Mouse (Mus musculus) testis, adult 2 months (tissue): Measurements from ENCODE around the gene Cnnm1.

Source experiments
- CTCF ChIP-seq: fragments of 200-500 bp; IDR thresholded peaks from 2 replicates; pipeline ENCODE4 v1.5.1; 2012; ENCODE audit warnings: low read depth, mild to moderate bottlenecking, inconsistent platforms, low read length, moderate library complexity; ENCODE audit not compliant: control insufficient read depth, insufficient read depth, insufficient replicate concordance
- POLR2A ChIP-seq: fragments of 200-500 bp; IDR thresholded peaks from 2 replicates; pipeline ENCODE4 v1.6.1; 2012; ENCODE audit warnings: low read depth, mild to moderate bottlenecking, inconsistent platforms, low read length, moderate library complexity; ENCODE audit not compliant: control insufficient read depth

GRCm38 (mm10) chr19:43546337-43547117 lies 106.3 kb downstream of the Cnnm1 start:
- TF ChIP-seq CTCF (no peak), POLR2A (no peak)
